Mouse (Mus musculus): ENCODE results near the gene Spata45.
A peak's percentile ranks its signal among the peaks of the same experiment; 100 is the strongest.
"Not testable (repeated sequence)": the region's sequence is repeated elsewhere in the genome, so short reads cannot be mapped to it uniquely, and the experiment has no call there.

The Spata45 gene

GRCm38 (mm10) chr1:191036554-191037334, at the start of gene Spata45:
TSS of gene Spata45 (plus strand) at chr1:191036639.
- no peak for DNase-seq (ENCODE audit: low read depth, low spot score)

DNA sequence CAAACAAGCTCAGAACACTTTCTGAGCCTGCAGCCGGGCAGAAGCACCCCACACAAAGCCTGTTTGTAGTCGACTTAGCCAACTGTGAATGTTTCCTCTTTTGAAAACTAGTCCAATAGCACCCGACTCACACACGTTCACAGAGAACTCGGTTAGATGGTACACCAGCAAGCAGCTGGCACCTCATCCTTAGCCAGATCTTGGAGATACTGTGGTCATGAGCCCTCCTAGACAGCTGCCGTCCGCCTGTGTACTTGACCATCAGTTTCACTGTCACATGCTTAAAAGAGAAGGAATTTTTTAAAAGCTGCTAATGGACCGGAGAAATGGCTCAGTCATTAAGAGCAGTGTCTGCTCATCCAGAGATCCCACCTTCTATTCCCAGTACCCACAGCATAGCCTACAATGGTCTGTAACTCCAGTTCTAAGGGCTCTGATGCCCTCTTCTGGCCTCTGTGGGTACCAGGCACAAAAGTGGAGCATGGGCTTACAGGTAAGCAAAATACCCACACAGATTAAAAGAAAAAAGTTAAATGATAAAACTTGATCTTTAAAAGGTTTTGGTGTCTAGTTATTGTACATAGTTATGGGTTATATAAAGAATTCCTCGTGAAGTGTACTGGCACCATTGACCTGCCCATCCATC, 46.9 kb upstream of the Spata45 start:
- DNase-seq (ENCODE audit: low read depth, low spot score) = peak; percentile 14

DNA sequence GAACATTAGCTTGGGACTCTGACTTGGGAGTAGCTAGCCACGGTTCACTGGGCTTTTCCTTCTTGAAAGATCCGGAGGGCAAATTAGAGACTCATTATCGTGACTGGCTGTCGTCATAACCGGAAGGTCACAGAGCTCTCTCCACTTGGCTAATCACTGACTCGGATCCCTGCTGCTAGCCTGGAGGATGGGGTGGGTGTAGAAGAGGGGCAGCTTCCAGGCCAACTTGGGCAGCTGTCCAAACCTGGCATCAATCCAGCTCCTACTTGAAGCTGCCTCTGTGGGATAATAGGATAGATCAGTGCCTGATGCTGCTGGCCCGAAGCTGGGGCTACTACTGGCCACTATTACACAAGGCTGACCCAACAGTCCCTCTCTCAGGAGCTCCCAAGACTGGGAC, 40.9 kb upstream of the Spata45 start:
- no peak for DNase-seq (ENCODE audit: low read depth, low spot score)

DNA sequence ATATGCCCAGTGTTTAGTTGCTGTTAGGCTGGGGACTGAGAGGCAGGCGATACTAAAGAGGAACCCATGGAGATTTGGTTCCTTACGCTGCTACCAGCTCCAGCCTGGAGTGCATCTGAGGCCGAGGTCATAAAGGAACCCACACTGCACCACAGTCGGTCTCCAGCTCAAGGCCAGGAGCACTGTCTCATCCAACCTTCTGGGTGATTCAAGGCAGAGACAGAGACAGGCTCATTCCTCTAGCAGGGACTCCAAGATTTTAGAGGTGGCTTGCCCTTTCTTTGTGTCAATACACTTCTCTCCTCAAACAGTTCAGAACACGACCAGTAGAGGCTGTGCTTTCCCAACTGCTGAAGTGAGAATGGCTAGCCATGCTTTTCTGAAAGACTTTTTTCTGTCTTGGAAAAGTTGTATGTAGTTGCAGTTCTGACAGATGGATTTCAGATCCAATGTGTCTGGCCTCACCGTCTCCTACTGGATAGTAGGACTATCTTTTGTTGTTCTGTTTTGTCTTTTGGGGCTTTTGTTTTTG, 40.0 kb upstream of the Spata45 start:
- DNase-seq (ENCODE audit: low read depth, low spot score) = no peak

DNA sequence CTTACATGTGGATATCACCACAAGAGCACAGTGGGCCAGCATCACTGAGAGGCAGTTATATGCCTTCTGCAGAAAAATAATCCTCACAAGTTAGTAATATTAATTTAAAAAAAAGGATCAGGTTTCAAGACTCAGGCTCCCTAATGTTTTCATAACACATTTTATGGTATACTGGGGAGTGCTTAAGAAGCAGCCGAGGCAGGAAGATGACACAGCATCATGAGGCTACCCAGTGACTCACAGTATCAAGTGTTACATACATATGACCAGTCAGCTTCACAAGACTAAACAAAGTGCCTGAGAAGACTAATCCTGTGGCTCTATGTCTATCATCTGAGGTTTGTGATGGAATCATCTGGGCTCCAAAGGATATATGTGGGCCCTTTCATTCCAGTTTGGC, 38.4 kb upstream of the Spata45 start:
- no peak for DNase-seq (ENCODE audit: low read depth, low spot score)

DNA sequence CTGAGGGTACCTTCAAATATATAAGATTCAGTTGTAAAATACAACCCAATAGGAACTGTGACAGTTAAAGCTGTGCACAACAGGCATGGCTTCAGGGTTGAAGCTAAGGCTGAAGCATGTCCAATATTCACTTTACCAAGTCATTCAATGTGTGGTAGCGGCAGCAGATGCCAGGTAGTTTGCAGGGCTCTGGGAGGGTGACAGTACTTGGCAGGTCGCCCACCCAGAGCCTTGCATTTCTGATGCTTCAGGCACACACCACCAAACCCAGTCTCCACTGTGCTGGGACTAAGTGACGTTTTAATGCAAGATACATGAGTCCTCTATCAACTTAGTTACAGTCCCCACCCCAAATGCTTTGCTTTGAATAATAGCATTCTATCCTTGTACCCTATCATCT, 35.8 kb upstream of the Spata45 start:
- no peak for DNase-seq (ENCODE audit: low read depth, low spot score)

GRCm38 (mm10) chr1:191002201-191002600, 34.2 kb upstream of the Spata45 start:
- DNase-seq (ENCODE audit: low read depth, low spot score) = peak; percentile 32

DNA sequence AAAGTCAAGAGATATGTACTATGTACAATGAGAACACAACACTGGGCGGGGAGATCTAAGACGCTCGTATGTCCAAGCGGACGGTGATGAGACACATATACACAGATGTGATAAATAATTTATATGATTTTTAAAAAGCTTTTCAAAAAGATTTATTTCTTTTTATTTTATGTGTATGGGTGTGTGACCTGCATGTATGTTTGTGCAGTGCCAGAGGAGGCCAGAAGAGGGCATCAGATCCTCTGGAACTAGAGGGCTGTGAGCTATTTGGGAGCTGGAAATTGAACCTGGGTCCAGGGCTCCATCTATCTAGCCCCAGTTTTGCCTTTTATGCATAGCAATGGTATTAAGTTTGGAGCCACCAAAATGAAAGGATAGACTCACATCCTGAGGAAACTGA, 27.7 kb upstream of the Spata45 start:
- peak; percentile 54 for DNase-seq (ENCODE audit: low read depth, low spot score)

DNA sequence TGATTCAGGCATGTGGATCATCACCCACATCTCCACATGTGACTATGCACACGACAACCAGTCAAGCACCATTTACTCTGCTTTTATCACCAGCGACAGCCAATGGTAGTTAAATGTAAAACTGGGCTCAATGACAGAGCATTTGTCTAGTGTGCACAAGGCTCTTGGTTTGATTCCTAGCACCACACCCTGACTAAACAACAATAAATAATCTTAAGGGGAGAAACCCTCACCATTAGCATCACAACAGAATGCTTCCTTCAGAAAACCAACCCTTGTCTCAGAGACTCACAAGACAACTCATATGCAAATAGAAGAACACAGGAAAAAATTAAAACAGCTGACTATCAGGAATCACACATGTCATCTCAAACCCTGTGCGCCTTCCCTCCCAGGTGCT, 22.2 kb upstream of the Spata45 start:
- DNase-seq (ENCODE audit: low read depth, low spot score) = peak; percentile 80

DNA sequence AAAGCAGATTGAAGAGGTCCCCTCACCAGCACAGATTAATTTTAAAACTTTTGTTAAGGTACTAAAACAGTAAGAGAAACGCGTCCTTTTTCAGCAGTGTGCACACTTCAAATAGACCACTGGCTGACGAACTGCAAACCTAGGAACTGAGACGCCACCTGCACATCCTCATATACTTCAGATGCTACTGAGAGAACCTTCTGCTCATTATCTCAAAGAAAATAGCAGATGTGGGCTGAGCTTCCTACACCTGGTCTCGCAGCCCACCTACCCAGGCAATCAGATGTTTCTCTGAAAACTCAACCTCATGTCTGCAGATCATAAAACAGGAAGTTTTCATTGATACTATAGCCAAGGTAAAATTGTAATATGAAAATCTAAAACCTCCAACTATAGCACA, 16.6 kb upstream of the Spata45 start:
- no peak for DNase-seq (ENCODE audit: low read depth, low spot score)

- DNase-seq (ENCODE audit: low read depth, low spot score) = no peak
Observed at GRCm38 (mm10) chr1:191020217-191020924, 16.1 kb upstream of the Spata45 start.

- DNase-seq (ENCODE audit: low read depth, low spot score) = no peak
Observed at GRCm38 (mm10) chr1:191021016-191021415, 15.4 kb upstream of the Spata45 start.

DNA sequence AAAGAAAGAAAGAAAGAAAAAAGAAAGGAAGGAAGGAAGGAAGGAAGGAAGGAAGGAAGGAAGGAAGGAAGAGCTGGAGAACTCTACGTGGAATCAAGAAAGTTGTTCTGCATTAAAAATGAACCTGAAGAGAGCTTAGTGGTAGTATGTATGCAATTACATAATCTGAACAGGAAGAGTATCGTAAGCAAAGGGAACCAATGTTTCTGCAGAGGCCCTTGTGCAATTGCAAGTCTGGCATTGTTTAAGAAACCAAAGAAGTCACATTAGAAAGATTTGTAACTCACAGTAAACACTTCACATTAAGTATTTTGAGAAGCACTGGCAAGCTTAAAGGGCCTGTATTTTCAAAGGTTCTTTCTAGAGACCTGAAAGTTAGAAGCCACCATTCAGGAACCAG, 13.3 kb upstream of the Spata45 start:
- no peak for DNase-seq (ENCODE audit: low read depth, low spot score)

DNA sequence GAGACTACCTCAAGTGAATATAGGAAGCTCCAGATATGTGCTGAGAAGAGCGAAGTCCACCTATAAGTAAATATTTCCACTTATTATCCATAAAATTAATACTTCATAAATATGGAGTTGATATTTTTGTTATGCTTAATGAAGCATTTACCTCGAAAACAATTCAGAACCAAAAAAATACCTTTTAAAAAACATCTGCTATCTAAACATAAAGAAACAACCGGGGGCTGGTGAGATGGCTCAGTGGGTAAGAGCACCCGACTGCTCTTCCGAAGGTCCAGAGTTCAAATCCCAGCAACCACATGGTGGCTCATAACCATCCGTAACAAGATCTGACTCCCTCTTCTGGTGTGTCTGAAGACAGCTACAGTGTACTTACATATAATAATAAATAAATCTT, 12.6 kb upstream of the Spata45 start:
- DNase-seq (ENCODE audit: low read depth, low spot score) = not testable (repeated sequence)

- peak; percentile 60 for DNase-seq (ENCODE audit: low read depth, low spot score)
Observed at GRCm38 (mm10) chr1:191025016-191026012, 11.1 kb upstream of the Spata45 start.

- peak; percentile 100 for DNase-seq (ENCODE audit: low read depth, low spot score)
Observed at GRCm38 (mm10) chr1:191026021-191026713, 10.3 kb upstream of the Spata45 start, which contains the start of gene Flvcr1. TSS of gene Flvcr1 (minus strand) at chr1:191026158.

GRCm38 (mm10) chr1:191030182-191030581, 6.3 kb upstream of the Spata45 start:
- DNase-seq (ENCODE audit: low read depth, low spot score) = peak; percentile 46

DNA sequence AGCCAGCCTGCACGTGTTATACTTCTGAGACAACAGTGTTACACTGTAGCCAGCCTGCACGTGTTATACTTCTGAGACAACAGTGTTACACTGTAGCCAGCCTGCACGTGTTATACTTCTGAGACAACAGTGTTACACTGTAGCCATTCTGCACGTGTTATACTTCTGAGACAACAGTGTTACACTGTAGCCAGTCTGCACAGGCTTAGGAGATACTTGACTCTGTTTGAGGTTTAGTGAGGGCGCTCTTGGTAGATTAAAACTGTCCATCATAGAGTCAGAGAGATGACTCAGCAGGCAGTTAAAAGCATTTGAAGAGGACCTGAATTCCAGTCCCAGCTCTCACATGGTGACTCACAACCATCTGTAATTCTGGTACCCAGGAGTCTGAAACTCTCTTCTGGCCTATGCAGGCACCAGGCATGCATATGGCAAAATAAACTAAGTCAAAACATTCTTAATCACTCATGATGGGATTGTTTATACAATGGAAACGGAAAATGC, 5.5 kb upstream of the Spata45 start:
- not testable (repeated sequence) for DNase-seq (ENCODE audit: low read depth, low spot score)

GRCm38 (mm10) chr1:191035649-191036048, 790 bp upstream of the Spata45 start:
- DNase-seq (ENCODE audit: low read depth, low spot score) = peak; percentile 89

DNA sequence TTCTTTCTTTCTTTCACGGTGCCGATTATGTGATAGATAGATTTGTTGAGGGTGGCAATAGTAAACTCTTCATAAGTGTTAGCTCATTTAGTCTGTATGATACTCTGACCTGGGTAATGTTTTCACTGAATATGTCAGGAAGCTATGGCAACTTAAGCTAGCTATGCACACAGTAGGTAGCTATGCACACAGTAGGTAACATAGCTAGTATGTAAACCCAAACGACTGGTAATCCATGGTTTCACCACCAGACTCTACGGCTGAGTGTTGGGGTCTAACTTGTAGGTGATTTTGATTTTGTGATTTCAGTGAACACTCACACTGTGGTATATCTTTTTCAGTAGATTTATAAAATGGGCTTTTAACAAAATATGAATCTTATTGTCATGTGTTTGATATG, 1.6 kb downstream of the Spata45 start:
- no peak for DNase-seq (ENCODE audit: low read depth, low spot score)
